Mouse (Mus musculus) midbrain, embryonic 14.5 days (tissue): ENCODE measurements at regions not wholly inside any gene's neighbourhood (a gene's known extent, or its start where the extent isn't known, plus 50 kb on each side); places are given as distances from the start of the nearest gene placed in this dataset.

ENCODE experiments used
- ATAC-seq: fragments of 200-750 bp; cut with Nextera tagmentation; 2 replicates; pipeline ENCODE4 v1.8.0; 2017; ENCODE audit warnings: moderate number of reproducible peaks, moderate library complexity; ENCODE audit not compliant: low FRiP score, low TSS enrichment
- DNase-seq: peaks from one replicate; pipeline ENCODE4 v3.0.0-alpha.2; 2015
- H3K27ac ChIP-seq: fragments of 300-500 bp; sonication (generic); replicated peaks from 2 replicates; pipeline ENCODE4 v1.5.1; 2014; ENCODE audit warnings: mild to moderate bottlenecking, low read depth, low read length, moderate library complexity
- H3K27me3 ChIP-seq: fragments of 300-500 bp; sonication (generic); 2 replicates; pipeline ENCODE4 v1.6.1; 2014; ENCODE audit warnings: low read length, control low read depth, mixed read lengths; ENCODE audit not compliant: control insufficient read depth, insufficient read depth
- H3K36me3 ChIP-seq: fragments of 300-500 bp; sonication (generic); 2 replicates; pipeline ENCODE4 v1.6.1; 2014; ENCODE audit warnings: low read length, control low read depth; ENCODE audit not compliant: control insufficient read depth, insufficient read depth
- H3K4me1 ChIP-seq: fragments of 300-500 bp; sonication (generic); 2 replicates; pipeline ENCODE4 v1.6.1; 2014; ENCODE audit warnings: mild to moderate bottlenecking, antibody characterized with exemption, low read length, control low read depth; ENCODE audit not compliant: control insufficient read depth, insufficient read depth
- H3K4me2 ChIP-seq: fragments of 300-500 bp; sonication (generic); 2 replicates; pipeline ENCODE4 v1.6.1; 2014; ENCODE audit warnings: mild to moderate bottlenecking, low read length, moderate library complexity
- H3K4me3 ChIP-seq: fragments of 300-500 bp; sonication (generic); replicated peaks from 2 replicates; pipeline ENCODE4 v1.5.1; 2014; ENCODE audit warnings: low read depth, low read length
- H3K9ac ChIP-seq: fragments of 300-500 bp; sonication (generic); replicated peaks from 2 replicates; pipeline ENCODE4 v1.6.1; 2014; ENCODE audit warnings: mild to moderate bottlenecking, low read length, moderate library complexity
- H3K9me3 ChIP-seq: fragments of 300-500 bp; sonication (generic); 2 replicates; pipeline ENCODE4 v1.6.1; 2016; ENCODE audit warnings: low read length, control low read depth, mixed read lengths; ENCODE audit not compliant: control insufficient read depth
- WGBS: fragments of 180-500 bp; shearing (Covaris S2); extraction: QIAGEN DNeasy Blood & Tissue Kit; methylation state at CpG from one replicate; pipeline ENCODE4 v1.1.7; 2014; 5-methylcytosine and 5-hydroxymethylcytosine counted together

- H3K27me3 ChIP-seq = no peaks in the 10 kb centered on the region
- 87% methylated on average over 4 of the region's 4 CpGs for WGBS
- ATAC-seq (no peak), DNase-seq (no peak)
- H3K9me3 ChIP-seq = no peaks in the 10 kb centered on the region
- H3K4me1 ChIP-seq = no peaks in the 10 kb centered on the region
- H3K9ac ChIP-seq = no peak overlapping the region
- no peak overlapping the region for H3K27ac ChIP-seq
- H3K4me3 ChIP-seq = no peak overlapping the region
- no peak overlapping the region for H3K4me2 ChIP-seq
- no peaks in the 10 kb centered on the region for H3K36me3 ChIP-seq
These were observed 206.3 kb upstream of the Mkln1 start for GRCm38 (mm10) chr6:31192197-31192596.

- no peaks in the 10 kb centered on the region for H3K36me3 ChIP-seq
- whole genome bisulfite sequencing = 93% methylated on average over 5 of the region's 5 CpGs
- ATAC-seq = no peak
These were observed 205.3 kb upstream of the Mkln1 start for GRCm38 (mm10) chr6:31193202-31193601.

GRCm38 (mm10) chr6:31197631-31198338 lies 200.8 kb upstream of the Mkln1 start:
- H3K9ac ChIP-seq = no peak overlapping the region
- no peaks in the 10 kb centered on the region for H3K27me3 ChIP-seq
- H3K27ac ChIP-seq = no peak overlapping the region
- no peaks in the 10 kb centered on the region for H3K4me1 ChIP-seq
- H3K4me3 ChIP-seq = no peak overlapping the region
- no peaks in the 10 kb centered on the region for H3K36me3 ChIP-seq
- ATAC-seq (no peak), DNase-seq (no peak)
- WGBS = 68% methylated on average over 4 of the region's 4 CpGs
- H3K9me3 ChIP-seq = no peaks in the 10 kb centered on the region
- no peak overlapping the region for H3K4me2 ChIP-seq

More at GRCm38 (mm10) chr6:31193202-31193601, 205.3 kb upstream of the Mkln1 start:
- no peak overlapping the region for H3K9ac ChIP-seq
- no peaks in the 10 kb centered on the region for H3K9me3 ChIP-seq
- no peak for DNase-seq
- H3K27ac ChIP-seq = no peak overlapping the region
- H3K27me3 ChIP-seq = no peaks in the 10 kb centered on the region
- no peaks in the 10 kb centered on the region for H3K4me1 ChIP-seq
- no peak overlapping the region for H3K4me2 ChIP-seq
- no peak overlapping the region for H3K4me3 ChIP-seq

GRCm38 (mm10) chr6:31198340-31198739 lies 200.2 kb upstream of the Mkln1 start:
- no peak overlapping the region for H3K9ac ChIP-seq
- no peaks in the 10 kb centered on the region for H3K4me1 ChIP-seq
- WGBS = 77% methylated on average over 8 of the region's 8 CpGs
- no peak overlapping the region for H3K27ac ChIP-seq
- H3K27me3 ChIP-seq = no peaks in the 10 kb centered on the region
- no peaks in the 10 kb centered on the region for H3K36me3 ChIP-seq
- ATAC-seq = no peak
- no peak overlapping the region for H3K4me3 ChIP-seq
- no peak overlapping the region for H3K4me2 ChIP-seq
- no peak for DNase-seq
- H3K9me3 ChIP-seq = no peaks in the 10 kb centered on the region

GRCm38 (mm10) chr6:31200705-31201104 lies 197.8 kb upstream of the Mkln1 start:
- no peaks in the 10 kb centered on the region for H3K27me3 ChIP-seq
- H3K4me2 ChIP-seq = no peak overlapping the region
- WGBS = 90% methylated on average over 3 of the region's 3 CpGs
- no peak overlapping the region for H3K27ac ChIP-seq
- no peaks in the 10 kb centered on the region for H3K9me3 ChIP-seq
- H3K4me3 ChIP-seq = no peak overlapping the region
- no peak for ATAC-seq
- H3K36me3 ChIP-seq = no peaks in the 10 kb centered on the region
- DNase-seq = no peak
- H3K9ac ChIP-seq = no peak overlapping the region
- H3K4me1 ChIP-seq = no peaks in the 10 kb centered on the region

- 92% methylated on average over 4 of the region's 4 CpGs for WGBS
- H3K9me3 ChIP-seq = no peaks in the 10 kb centered on the region
- ATAC-seq (no peak), DNase-seq (no peak)
- H3K4me3 ChIP-seq = no peak overlapping the region
- no peak overlapping the region for H3K9ac ChIP-seq
- no peaks in the 10 kb centered on the region for H3K36me3 ChIP-seq
- H3K27me3 ChIP-seq = no peaks in the 10 kb centered on the region
- H3K4me1 ChIP-seq = no peaks in the 10 kb centered on the region
- no peak overlapping the region for H3K4me2 ChIP-seq
- H3K27ac ChIP-seq = no peak overlapping the region
These were observed 197.1 kb upstream of the Mkln1 start for GRCm38 (mm10) chr6:31201375-31201972.

GRCm38 (mm10) chr6:31202594-31202993 lies 195.9 kb upstream of the Mkln1 start:
- H3K4me1 ChIP-seq = no peaks in the 10 kb centered on the region
- no peak overlapping the region for H3K27ac ChIP-seq
- H3K9ac ChIP-seq = no peak overlapping the region
- DNase-seq (no peak), ATAC-seq (no peak)
- H3K36me3 ChIP-seq = no peaks in the 10 kb centered on the region
- no peak overlapping the region for H3K4me2 ChIP-seq
- no peak overlapping the region for H3K4me3 ChIP-seq
- no peaks in the 10 kb centered on the region for H3K27me3 ChIP-seq
- H3K9me3 ChIP-seq = no peaks in the 10 kb centered on the region

- 96% methylated on average over 3 of the region's 3 CpGs for WGBS
These were observed 194.1 kb upstream of the Mkln1 start for GRCm38 (mm10) chr6:31204434-31204833.

GRCm38 (mm10) chr6:31204839-31205238 lies 193.7 kb upstream of the Mkln1 start:
- WGBS = 81% methylated on average over 4 of the region's 4 CpGs
- no peaks in the 10 kb centered on the region for H3K36me3 ChIP-seq

More at GRCm38 (mm10) chr6:31204434-31204833, 194.1 kb upstream of the Mkln1 start:
- ATAC-seq = no peak
- no peak overlapping the region for H3K4me3 ChIP-seq
- DNase-seq = no peak
- H3K27me3 ChIP-seq = no peaks in the 10 kb centered on the region
- H3K4me2 ChIP-seq = no peak overlapping the region
- no peak overlapping the region for H3K27ac ChIP-seq
- H3K36me3 ChIP-seq = no peaks in the 10 kb centered on the region
- no peak overlapping the region for H3K9ac ChIP-seq
- no peaks in the 10 kb centered on the region for H3K9me3 ChIP-seq
- no peaks in the 10 kb centered on the region for H3K4me1 ChIP-seq

More at GRCm38 (mm10) chr6:31204839-31205238, 193.7 kb upstream of the Mkln1 start:
- no peak overlapping the region for H3K27ac ChIP-seq
- ATAC-seq = no peak
- H3K4me2 ChIP-seq = no peak overlapping the region
- no peak overlapping the region for H3K9ac ChIP-seq
- no peak for DNase-seq
- H3K27me3 ChIP-seq = no peaks in the 10 kb centered on the region
- no peak overlapping the region for H3K4me3 ChIP-seq
- no peaks in the 10 kb centered on the region for H3K4me1 ChIP-seq
- H3K9me3 ChIP-seq = no peaks in the 10 kb centered on the region
